Mouse (Mus musculus) cerebellum, postnatal 36 days (tissue): ENCODE data around the gene Tango6.

ENCODE experiments used
- DNase-seq, 2 experiments: peaks; one replicate each; pipeline ENCODE4 v3.0.0; 2021 to 2022; ENCODE audit warnings: mixed read lengths in 2 of 2

Gene Tango6

DNA sequence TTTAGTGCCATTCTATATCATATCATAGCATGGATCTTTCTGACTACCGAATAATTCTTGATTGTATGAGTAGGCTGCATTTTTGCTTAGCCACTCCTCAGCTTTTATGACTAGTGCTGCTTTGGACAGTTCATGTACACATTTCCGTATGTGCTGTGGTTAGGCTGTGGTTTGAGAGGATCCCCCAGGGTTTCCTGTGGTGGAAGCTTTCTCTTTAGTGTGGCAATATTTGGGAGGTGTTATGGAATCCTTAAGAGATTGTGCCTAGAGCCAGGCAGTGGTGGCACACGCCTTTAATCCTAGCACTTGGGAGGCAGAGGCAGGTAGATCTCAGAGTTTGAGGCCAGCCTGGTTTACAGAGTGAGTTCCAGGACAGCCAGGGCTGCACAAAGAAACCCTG, 18.5 kb downstream of the Tango6 start:
- no peak for DNase-seq

DNA sequence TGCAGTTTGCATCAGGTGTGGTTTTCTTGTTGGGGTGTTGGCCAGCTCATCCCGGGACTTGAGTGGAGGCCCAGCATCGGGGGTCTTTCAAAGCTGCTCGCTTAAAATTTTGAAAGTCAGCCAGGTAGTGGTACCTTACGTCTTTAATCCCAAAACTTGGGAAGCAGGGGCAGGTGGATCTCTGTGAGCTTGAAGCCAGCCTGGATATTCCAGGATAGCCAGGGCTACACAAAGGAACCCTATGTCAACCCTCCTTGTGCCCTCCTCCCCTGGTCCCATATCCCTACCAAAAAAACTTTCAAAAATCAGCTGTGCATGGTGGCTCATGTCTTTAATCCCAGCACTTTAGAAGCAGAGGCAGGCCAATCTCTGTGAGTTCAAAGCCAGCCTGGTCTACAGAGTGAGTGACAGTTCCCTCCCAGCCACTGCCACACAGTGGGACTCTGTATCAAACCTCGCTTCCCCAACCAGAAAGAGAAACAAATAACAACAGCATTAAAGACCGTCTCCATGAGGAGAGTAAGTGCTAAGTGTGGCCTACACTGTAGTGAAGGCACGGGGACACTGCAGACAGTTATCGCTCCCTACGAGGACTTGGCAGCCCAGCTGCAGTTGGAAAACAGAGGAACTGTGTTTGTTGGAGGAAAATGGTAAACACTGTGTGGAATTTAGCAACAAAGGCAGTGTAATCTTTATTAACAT, 21.5 kb downstream of the Tango6 start:
- no peak for DNase-seq

DNA sequence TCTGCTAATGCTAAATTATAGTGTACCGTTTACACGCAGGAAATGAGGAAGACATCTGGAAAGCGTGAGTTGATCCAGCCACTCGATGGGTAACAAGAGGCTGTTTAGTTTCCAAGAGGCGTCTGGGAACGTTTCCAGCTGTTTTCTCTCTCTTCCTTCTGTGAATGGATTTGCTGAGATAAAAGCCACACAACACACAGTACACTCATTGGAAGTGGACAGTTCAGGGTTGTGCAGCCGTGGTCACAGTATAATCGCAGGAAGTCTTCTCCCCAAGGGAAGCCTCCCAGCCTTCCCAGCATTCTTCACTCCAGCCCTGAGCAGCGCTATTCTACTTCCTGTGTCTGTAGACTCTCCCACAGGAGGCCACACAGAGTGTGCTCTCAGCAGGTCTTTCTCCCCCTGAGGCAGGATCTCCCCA, 22.0 kb downstream of the Tango6 start:
- no peak for DNase-seq

DNA sequence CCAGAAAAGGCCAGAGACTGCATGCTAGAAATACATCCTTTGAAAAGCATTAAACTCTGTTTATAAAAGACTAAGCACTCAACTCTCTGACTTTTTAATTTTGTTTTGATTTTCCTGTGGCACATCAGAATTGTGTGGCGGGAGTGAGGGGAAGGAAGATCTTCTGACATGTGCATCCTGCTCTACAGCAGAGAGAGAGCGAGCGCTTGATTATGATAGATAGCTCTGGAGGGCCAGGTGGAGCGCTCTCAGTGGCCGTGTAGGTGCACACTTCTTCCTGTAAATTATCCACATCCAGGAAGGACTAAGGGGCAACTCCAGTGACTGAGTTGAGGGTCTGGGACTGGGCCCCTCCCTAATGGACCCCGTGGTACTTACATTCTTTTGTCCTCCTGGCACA, 23.3 kb downstream of the Tango6 start:
- no peak for DNase-seq

DNA sequence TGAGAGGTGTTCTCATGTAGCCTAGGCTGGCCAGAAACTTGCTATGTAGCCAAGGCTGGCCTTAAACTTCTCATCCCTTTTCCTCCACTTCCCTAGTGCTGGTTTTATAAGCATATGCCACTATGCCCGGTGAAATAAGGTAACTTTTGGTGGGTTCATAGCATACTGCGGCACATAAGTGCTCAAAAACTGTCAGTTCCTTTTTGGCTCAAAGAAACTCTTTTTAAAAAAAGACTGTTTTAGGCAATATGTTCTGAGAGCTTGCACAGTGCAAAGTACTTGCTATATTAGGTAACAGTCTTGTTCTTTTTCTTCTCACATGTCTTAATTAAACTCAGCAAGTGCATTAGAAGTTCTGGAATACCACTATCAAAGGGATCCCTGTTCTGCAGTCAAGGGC, 27.1 kb downstream of the Tango6 start:
- no peak for DNase-seq

DNA sequence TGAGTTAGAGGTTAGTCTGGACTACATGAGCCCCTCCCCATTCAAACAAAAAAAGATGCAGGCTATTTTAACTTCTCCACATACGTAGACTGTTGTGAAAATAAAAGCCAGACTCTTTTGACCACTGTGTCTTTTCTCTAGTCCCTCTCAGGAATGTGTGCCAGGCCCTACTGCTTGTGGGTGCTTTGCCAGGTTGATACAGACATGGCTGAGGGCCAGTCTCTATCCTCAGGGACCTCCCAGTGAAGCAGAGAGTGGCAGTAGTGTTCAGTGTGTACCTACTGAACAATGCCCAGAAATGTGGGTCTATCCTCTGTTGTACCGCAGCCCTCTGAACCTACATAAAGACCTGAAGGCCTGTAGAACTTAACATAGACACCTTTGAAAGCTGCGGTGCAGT, 29.6 kb downstream of the Tango6 start:
- DNase-seq, result no peak

DNA sequence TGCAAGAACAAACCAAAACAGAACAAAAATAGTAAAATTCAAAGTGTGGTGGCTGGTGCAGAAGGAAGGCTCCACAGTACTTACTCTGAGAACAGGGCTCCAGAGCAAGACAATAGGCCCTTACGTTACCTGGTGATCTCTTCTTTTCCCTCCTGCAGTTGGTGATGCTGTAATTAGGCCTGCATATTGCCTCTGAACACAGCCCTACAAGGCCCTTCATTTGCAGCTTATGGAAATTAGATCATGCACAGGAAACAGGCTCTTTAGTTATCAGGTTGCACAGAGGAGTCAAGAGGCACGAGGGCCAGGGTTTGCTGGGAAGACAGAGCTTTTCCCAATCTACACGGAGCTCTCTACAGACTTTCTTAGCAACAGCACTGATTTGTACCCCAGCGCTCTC, 31.4 kb downstream of the Tango6 start:
- DNase-seq, result no peak

DNA sequence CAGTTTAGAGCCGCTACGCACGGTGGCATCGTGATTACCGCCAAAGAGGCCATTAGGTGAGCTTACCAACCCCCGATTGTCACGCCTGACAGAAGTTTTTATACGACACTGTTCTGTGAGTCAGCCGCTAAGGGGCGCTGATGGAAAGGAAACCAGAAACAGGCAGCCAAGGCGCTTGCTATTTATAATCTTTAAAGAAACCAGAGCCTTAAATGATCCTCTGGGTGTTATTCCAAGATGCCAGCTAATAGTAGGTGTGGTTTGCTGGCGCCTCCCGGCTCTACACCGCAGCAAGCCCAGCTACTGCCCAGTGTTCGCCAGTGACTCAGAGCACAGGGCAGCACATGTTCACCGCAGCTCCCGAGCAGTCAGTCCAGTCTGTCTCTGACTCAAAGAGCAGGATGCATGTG, 35.2 kb downstream of the Tango6 start:
- peak; percentile 77 to 78 for DNase-seq

DNA sequence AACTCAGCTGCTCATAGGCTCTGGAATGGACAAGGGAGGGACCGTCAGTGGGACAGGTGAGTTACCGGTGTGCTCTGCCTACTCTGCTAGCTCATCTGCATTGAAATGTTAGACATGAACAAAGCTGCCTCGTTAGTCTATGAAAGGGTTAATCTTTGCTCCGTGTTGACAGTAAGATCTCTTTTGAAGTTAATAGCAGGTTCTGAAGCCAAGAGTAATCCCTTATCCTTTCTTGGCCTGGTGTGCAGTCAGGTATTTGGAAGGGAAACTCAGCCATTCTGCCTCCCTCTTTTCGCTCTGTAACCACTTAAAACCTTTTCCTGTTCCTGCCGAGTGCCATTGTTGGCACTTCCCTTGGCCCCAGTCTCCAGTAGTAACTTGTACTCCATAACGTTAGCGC, 38.1 kb downstream of the Tango6 start:
- no peak for DNase-seq

DNA sequence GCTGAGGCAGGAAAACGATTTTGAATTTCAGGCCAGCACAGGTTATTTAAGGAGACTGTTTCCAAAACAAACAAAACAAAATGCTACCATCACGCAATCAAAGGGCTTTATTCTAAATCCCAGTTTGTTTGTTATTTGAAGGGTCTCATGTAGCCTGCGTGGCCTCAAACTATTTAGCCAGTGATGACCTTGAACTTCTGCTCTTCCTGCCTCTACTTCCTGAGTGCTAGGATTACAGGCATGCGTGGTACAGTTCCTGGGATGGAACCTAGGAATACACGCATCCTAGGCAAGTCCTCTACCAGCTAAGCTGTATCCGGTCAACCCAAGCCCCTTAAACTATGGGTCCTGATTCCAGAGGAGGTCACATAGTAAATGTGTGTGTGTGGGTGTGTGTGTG, 39.6 kb downstream of the Tango6 start:
- no peak for DNase-seq

DNA sequence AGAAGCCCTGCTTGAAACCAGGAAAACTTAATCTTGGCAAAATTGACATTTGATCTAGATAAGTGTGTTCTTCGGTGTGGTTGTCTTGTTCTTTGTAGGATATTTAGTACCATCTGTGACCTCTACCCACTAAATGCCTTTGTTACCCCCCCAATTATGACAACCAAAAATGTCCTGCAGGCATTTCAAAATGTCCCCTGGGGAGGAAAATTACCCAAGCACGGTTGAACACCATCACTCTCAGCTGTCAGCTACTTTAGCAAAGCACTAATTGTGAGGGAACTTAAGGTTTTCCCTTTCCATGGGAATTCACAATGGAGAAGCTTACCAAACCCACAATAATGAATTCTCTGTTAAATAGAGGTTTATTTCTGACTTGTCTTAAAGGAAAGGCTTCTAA, 41.1 kb downstream of the Tango6 start:
- DNase-seq, result no peak

DNA sequence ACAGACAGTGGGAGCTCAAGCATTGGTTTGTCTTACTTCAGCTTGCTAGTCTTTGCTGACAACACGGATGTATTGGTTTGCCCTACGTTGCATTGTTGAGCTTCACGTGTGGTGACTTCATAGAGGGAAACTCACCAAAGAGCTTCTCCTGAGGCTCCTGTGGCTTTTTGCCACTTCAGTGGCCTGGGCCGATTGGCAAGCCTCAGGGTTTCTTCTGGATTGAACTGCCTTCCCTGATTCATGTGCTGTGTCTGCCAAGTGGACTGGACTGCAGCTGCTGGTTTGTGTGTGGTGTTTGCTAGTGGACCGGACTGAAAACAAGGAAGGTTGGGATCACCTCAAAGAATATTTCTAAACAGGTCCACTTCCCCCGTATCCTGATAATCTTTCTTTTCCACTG, 43.7 kb downstream of the Tango6 start:
- no peak for DNase-seq

DNA sequence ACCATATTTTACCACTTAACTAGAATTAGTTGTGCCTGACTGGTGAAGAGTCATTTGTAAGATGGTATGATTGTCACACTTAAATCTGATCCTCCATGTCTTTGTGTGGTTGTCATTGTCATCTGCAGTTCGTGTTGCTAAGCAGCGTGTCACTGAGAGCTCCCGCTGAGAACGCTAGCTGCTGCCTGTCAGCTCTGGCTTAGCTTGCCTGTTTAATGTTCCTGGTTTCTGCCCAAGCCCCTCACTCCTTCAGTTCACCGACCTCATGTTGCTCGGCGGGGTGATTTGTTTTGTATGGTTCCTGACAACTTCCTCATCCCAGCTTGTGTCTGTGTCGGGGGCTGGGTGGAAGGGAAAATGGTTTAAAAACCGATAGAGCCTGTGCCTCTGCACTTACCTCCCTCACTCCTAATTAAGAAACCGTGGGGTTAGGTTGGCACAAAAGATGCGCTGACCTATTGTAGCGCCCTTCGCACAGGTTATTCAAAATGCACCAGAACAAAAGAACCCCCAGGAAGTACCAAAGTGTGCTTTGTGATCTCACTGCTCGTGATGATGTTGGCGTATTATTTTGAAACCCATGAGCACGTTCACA, 44.5 kb downstream of the Tango6 start:
- no peak for DNase-seq

DNA sequence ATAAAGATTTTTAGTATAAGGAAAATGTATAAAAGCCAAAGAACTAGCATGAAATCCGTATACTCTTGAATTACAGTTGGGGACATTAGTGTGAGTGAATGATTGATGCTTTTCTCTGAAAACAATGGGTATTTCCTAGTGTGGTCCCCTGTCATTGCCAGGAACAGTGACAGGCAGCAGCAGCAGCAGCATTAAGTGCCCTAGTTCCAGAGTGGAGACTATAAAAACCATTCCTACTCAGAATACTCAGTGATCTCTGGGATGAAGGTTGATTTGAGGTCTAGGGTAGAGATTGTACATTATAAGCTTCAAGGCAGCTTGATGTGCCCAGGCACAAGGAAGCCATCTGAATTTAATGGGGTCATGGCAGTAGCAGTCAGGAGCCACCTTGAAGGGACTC, 45.0 kb downstream of the Tango6 start:
- DNase-seq, result no peak

DNA sequence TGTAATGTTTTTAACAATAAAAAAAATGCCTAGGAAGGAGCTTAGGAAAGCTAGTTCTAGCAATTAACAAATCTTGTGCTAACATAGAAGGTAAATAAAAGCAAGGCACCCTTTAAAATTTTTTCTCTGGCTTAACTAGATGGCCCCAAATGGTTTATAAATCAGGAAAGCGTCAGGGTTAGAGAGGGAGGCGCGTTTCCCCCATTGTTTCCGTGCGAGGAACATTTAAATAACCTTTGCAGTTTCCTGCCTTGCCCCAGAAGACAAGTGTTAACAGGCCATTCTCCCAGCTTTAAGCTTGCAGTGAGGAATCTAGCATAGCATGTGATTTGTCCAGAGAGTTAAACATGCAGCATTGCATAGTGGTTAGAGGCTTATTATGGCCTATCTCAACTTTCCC, 50.1 kb downstream of the Tango6 start:
- DNase-seq, result no peak

DNA sequence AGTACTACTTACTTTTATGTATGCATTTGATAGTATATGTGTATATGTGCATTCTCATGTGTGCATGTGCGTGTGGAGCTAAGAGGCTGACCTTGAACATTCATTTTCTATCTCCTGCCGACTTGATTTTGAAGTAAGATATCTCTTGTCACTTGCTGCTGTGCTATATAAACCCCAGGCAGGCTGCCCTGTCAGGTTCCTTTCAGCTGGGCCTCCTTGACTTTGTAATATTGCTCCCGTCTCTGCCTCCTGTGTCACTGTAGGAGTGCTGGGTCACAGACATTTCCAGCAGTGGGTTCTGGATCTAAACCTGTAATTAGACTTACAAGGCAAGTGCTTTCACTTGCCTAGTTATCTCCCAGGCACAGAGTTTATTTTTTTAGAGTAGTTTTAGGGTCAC, 50.8 kb downstream of the Tango6 start:
- DNase-seq, result no peak

DNA sequence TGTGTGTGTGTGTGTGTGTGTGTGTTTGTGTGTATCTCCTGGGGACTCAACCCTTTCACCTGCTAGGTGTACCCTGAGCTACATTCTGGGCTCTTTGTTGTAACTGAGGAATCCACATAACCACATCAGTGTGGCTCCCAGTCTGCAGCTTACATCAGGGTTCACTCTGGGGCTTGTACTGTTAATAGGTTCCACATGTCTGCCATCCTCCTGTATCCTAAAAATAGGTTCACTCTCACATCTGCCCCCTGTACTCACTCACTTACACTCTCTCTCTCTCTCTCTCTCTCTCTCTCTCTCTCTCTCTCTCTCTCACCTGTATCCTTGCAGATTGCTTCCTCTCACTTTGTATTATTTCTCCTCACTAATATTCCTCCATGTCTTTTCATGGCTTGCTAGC, 51.4 kb downstream of the Tango6 start:
- DNase-seq, result no peak

DNA sequence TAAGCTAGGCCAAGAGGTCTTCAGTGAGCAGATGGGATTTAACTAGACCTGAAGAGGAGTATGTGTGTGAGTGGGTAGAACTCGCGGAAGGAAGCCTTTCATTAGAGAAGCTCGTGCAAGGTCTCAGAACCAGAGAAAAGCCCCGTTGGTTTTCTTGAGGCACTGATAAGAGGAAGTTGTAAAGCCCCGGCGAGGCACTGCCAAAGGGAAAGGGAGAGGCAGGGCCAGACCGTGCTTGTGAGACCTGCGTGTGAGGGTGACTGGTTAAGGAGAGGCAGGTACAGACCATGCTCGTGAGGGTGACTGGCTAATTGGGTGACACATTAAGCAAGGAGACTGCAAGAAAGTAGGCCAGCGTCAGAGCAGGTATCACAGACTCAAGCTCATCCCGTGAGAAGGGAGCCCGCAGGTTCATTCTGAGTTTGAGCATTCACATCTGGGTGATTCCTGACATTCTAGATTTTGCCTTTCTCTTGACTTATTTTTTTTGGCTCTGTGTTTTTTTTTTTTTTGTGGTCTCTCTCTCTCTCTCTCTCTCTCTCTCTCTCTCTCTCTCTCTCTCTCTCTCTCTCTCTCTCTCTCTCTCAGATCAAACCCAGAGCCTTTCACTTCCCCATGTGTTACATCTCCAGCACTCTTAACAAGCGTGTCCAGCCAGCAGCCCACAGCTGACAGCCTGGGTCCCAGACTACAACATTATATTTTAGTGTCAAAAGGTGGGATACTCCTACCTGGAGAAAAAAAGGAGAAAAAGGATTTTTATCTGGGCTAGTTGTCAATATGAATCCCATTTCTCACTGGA, 54.2 kb downstream of the Tango6 start:
- DNase-seq, result no peak

DNA sequence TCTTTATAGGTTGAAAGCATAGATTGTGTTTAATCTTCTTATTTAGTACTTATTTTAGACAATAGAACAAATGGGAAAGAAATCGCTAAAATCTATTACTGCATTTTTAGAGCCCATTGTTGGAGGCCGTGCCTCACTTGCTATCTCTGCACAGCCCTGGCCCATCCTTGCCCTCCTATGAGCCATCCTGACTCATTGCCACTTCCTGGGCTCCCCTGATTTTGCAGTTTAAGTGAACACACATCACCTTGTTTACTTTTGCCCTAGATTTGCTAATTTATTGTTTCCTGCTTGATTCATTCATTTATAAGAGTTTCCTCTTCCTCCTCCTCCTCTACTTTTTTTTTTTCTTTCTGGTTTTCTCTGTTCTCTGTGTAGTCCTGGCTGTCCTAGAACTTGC, 55.0 kb downstream of the Tango6 start:
- no peak for DNase-seq

DNA sequence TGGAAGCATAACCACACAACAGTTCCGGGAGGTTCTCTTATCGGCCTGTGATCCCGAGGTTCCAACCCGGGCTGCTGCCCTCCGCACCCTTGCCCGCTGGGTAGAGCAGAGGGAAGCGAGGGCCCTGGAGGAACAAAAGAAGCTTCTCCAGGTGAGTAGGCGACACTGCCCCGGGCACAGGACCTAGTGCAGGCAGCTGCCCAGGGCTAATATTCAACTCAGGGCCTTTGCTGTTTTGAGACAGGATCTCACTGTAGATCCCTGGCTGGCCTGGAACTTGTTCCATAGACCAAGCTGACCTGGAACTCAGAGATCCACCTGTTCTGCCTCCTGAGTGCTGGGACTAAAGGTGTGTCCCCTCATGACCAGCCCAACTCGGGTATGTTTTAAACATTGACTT, 59.5 kb downstream of the Tango6 start:
- no peak for DNase-seq

DNA sequence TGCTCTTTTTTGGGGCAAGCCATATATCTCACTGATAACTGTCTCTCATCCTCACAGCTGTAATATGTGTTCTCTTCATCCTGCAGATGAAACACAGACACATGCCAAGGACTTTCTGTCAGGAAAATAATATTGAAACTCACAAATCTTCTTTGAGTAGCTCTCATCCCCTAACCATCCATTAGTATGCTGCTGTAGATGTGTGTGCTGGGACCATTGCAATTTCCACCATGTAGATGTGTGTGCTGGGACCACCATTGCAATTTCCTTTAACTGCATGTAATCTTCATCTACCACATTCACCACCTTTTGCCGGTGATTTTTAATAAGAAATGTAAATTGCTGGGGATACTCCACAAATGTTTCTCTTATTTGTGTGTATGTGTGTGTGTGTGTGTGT, 60.5 kb downstream of the Tango6 start:
- DNase-seq, result no peak

DNA sequence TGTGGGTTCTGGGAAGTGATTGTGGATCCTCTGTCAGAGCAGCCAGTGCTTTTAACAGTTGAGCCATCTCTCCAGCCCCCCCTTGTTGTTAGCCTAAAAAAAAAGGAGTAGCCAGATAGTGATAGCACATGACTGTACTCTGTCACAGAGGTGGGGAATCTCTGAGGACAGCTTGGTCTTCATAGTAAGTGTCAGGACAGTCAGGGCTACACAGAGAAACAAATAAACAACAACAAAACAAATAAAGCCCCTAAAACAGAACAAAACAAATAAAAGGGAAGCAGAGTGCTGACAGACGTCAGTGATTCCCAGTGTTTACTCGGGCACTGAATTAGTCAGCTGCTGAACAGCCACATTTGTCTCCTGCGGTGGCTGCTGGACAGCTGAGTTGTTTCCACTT, 70.6 kb downstream of the Tango6 start:
- DNase-seq, result no peak

DNA sequence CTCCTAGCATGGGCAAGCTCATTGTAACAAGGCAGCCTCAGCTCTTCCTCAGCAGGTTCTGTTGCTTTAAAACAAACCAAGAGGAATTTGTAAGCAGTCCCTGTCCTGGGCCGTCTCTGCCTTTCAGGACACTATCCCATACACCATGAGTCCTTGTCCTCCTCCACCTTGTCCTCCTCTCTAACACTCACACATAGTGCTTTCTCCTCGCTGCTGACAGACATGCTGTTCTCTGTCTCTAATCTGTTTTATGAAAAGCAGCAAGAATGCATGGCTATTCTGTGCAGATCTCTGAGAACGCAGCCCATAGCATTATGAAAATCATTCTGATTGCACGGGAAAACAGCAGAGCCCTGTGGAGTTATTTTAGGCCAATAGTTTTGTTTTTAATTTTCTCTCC, 78.4 kb downstream of the Tango6 start:
- DNase-seq, result no peak

DNA sequence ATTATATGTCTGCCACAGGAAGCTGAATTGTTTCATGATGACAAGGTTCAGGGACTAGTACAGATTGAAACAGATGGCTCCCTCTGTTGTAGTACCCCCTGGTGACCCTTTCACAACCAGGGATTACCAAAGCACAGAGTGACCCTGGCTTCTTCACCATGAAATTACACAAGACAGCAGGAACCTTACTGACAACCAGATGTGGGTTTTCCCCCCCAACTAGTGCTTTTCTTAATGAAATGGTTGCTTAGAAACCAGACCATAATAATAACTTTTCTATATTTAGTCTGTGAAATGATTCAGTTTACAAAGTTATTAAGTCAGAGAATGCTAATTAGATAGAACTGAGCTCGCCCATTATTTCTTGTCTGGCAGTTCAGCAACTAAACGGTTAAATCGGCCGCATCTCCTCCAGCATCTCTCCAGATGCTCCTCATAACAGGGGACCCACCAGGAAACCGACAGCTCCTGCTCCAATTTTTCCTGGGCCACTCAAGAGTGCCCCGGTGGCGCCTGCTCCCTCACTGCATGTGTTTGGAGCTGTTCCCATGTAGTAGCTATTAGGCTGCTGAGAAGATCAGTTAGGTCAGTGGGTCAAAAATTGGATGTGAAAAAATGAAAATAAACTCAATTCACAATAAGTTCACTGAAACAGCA, 79.1 kb downstream of the Tango6 start:
- no peak for DNase-seq
